8 mouse cellular contexts compared by ENCODE assay signal in genomic region chr7:109480765-109481197, GRCm38 (mm10). TPM values are rescaled to one million over a fixed set of nuclear protein-coding genes. Genes with fewer than 3 reads are reported as not detected.
A peak's percentile ranks its signal among the peaks of the same experiment; 100 is the strongest.
DNase-seq lines count a peak whose midpoint lies in the region; ATAC-seq and TF ChIP-seq lines count a peak whose summit lies in the region.

No protein-coding gene starts in this region.

- no peaks in the 10 kb centered on the region for H3K27me3 ChIP-seq in forebrain, postnatal 0 days (ENCODE audit: insufficient read depth, low read length)
- H3K27me3 ChIP-seq in kidney, embryonic 15.5 days: no peaks in the 10 kb centered on the region
- no peaks in the 10 kb centered on the region for H3K27me3 ChIP-seq in midbrain, embryonic 14.5 days (ENCODE audit: control insufficient read depth, insufficient read depth, low read length)

- no peak overlapping the region for H3K9ac ChIP-seq in forebrain, postnatal 0 days
- no peak overlapping the region for H3K9ac ChIP-seq in kidney, embryonic 15.5 days
- H3K9ac ChIP-seq in midbrain, embryonic 14.5 days (replicated peaks; ENCODE audit: low read length): no peak overlapping the region

- no peak overlapping the region for H3K27ac ChIP-seq in forebrain, postnatal 0 days (ENCODE audit: low read depth, low read length)
- H3K27ac ChIP-seq in kidney, embryonic 15.5 days: no peak overlapping the region
- no peak overlapping the region for H3K27ac ChIP-seq in midbrain, embryonic 14.5 days (replicated peaks; ENCODE audit: low read depth, low read length)

- DNase-seq in gastrocnemius, adult 18-20 months (ENCODE audit: low spot score): peak; percentile 9
- DNase-seq in gastrocnemius, postnatal 4 days (ENCODE audit: low spot score in 2 of 2): no peak
- peak; percentile 76 for DNase-seq in Muller cell, postnatal 12 days (ENCODE audit: inconsistent ontology term)
- DNase-seq in forebrain, postnatal 0 days: peak; percentile 52
- peak; percentile 58 for DNase-seq in midbrain, embryonic 14.5 days
- no peak for DNase-seq in ovary, postnatal 14 days (ENCODE audit: low spot score)
- DNase-seq in cerebellum, adult 11 months: no peak

- WGBS in forebrain, postnatal 0 days: 19% methylated on average over 7 of the region's 7 CpGs
- WGBS in kidney, embryonic 15.5 days: 22% methylated on average over 7 of the region's 7 CpGs
- WGBS in midbrain, embryonic 14.5 days: 30% methylated on average over 7 of the region's 7 CpGs

- H3K9me3 ChIP-seq in forebrain, postnatal 0 days (ENCODE audit: low read length): no peaks in the 10 kb centered on the region
- H3K9me3 ChIP-seq in kidney, embryonic 15.5 days (replicated peaks): no peaks in the 10 kb centered on the region
- H3K9me3 ChIP-seq in midbrain, embryonic 14.5 days (ENCODE audit: control insufficient read depth, low read length): no peaks in the 10 kb centered on the region

- peak; percentile 83 for ATAC-seq in forebrain, postnatal 0 days
- peak; percentile 66 for ATAC-seq in kidney, embryonic 15.5 days (replicated peaks; ENCODE audit: low FRiP score)
- no peak for ATAC-seq in midbrain, embryonic 14.5 days (ENCODE audit: low FRiP score, low TSS enrichment)

- peak; percentile 39 for TF ChIP-seq CTCF in forebrain, postnatal 0 days (IDR thresholded peaks at IDR 0.05; ENCODE audit: low read depth)

- H3K4me3 ChIP-seq in forebrain, postnatal 0 days (ENCODE audit: low read depth, low read length): no peak overlapping the region
- no peak overlapping the region for H3K4me3 ChIP-seq in kidney, embryonic 15.5 days (replicated peaks)
- H3K4me3 ChIP-seq in midbrain, embryonic 14.5 days (replicated peaks; ENCODE audit: low read depth, low read length): no peak overlapping the region

- no peaks in the 10 kb centered on the region for H3K4me1 ChIP-seq in forebrain, postnatal 0 days (ENCODE audit: insufficient read depth)
- H3K4me1 ChIP-seq in kidney, embryonic 15.5 days: no peaks in the 10 kb centered on the region
- H3K4me1 ChIP-seq in midbrain, embryonic 14.5 days (ENCODE audit: control insufficient read depth, insufficient read depth, low read length): no peaks in the 10 kb centered on the region

- H3K36me3 ChIP-seq in forebrain, postnatal 0 days (ENCODE audit: insufficient read depth): no peaks in the 10 kb centered on the region
- H3K36me3 ChIP-seq in kidney, embryonic 15.5 days: no peaks in the 10 kb centered on the region
- H3K36me3 ChIP-seq in midbrain, embryonic 14.5 days (ENCODE audit: control insufficient read depth, insufficient read depth, low read length): no peaks in the 10 kb centered on the region

- no peak overlapping the region for H3K4me2 ChIP-seq in forebrain, postnatal 0 days (ENCODE audit: low read depth)
- H3K4me2 ChIP-seq in kidney, embryonic 15.5 days: peak overlapping the region; percentile 44
- H3K4me2 ChIP-seq in midbrain, embryonic 14.5 days (ENCODE audit: low read length): peak overlapping the region; percentile 33

RNA-seq across cellular contexts. Expression of gene Trim66, which starts 27.2 kb away (rescaled TPM):
- under 1 TPM; 0.07 to 0.09 TPM for total RNA-seq in gastrocnemius, adult 18-20 months (2021)
- total RNA-seq in gastrocnemius, postnatal 4 days (2021): under 1 TPM; 0.29 TPM
- 2.3 and 3.9 TPM in 2 replicates for total RNA-seq in forebrain, postnatal 0 days (2014; rRNA removed)
- 0.34 and 0.41 TPM in 2 replicates for polyA plus RNA-seq in forebrain, postnatal 0 days (2015; fragmentation: Nextera tagmentation; extraction: Ambion mirVana)
- polyA plus RNA-seq in kidney, embryonic 15.5 days (2015; fragmentation: Nextera tagmentation; extraction: Ambion mirVana): 0.03 TPM in 1 of 2 replicates, not detected in the other
- 0.75 and 1.3 TPM in 2 replicates for polyA plus RNA-seq in midbrain, embryonic 14.5 days (2014; fragmentation: Nextera tagmentation; extraction: Ambion mirVana)

RNA-seq across cellular contexts. Expression of gene Rpl27a, which starts 38.2 kb away (rescaled TPM):
- 10 to 100 TPM; 80.7 to 81.0 TPM for total RNA-seq in gastrocnemius, adult 18-20 months (2021)
- 100 to 1,000 TPM; 188 to 197 TPM for total RNA-seq in gastrocnemius, postnatal 4 days (2021)
- total RNA-seq in forebrain, postnatal 0 days (2014; rRNA removed): 433 and 606 TPM in 2 replicates
- polyA plus RNA-seq in forebrain, postnatal 0 days (2015; fragmentation: Nextera tagmentation; extraction: Ambion mirVana): 94.1 and 102 TPM in 2 replicates
- polyA plus RNA-seq in kidney, embryonic 15.5 days (2015; fragmentation: Nextera tagmentation; extraction: Ambion mirVana): 135 and 148 TPM in 2 replicates
- 87.5 and 90.8 TPM in 2 replicates for polyA plus RNA-seq in midbrain, embryonic 14.5 days (2014; fragmentation: Nextera tagmentation; extraction: Ambion mirVana)

RNA-seq across cellular contexts. Expression of gene Stk33, which starts 41.9 kb away (rescaled TPM):
- total RNA-seq in gastrocnemius, adult 18-20 months (2021): 10 to 100 TPM in 1 of 2 experiments, 1 to 10 TPM in 1; 4.5 to 20.8 TPM
- total RNA-seq in gastrocnemius, postnatal 4 days (2021): under 1 TPM; 0.39 to 0.67 TPM
- total RNA-seq in forebrain, postnatal 0 days (2014; rRNA removed): 5.2 and 9.7 TPM in 2 replicates
- polyA plus RNA-seq in forebrain, postnatal 0 days (2015; fragmentation: Nextera tagmentation; extraction: Ambion mirVana): 4.2 and 5.3 TPM in 2 replicates
- 0.35 and 0.42 TPM in 2 replicates for polyA plus RNA-seq in kidney, embryonic 15.5 days (2015; fragmentation: Nextera tagmentation; extraction: Ambion mirVana)
- 8.3 and 8.5 TPM in 2 replicates for polyA plus RNA-seq in midbrain, embryonic 14.5 days (2014; fragmentation: Nextera tagmentation; extraction: Ambion mirVana)

Comparison
In these comparisons a context has a peak if more than half of its experiments do, and no peak if none do; other contexts are left out.
1. DNase-seq: peak in gastrocnemius, adult 18-20 months (single experiment), Muller cell, postnatal 12 days (single experiment), forebrain, postnatal 0 days (single experiment) and midbrain, embryonic 14.5 days (single experiment); none in gastrocnemius, postnatal 4 days (0 of 2), ovary, postnatal 14 days (single experiment) and cerebellum, adult 11 months (single experiment).